Mouse (Mus musculus) fat pad, adult 2 months (tissue): ENCODE measurements at regions not wholly inside any gene's neighbourhood (a gene's known extent, or its start where the extent isn't known, plus 50 kb on each side); places are given as distances from the start of the nearest gene placed in this dataset.

ENCODE experiments used
- DNase-seq: peaks from one replicate; pipeline ENCODE4 v3.0.0-alpha.2; 2011; ENCODE audit warnings: low read depth, low spot score; ENCODE audit errors: extremely low read depth

DNA sequence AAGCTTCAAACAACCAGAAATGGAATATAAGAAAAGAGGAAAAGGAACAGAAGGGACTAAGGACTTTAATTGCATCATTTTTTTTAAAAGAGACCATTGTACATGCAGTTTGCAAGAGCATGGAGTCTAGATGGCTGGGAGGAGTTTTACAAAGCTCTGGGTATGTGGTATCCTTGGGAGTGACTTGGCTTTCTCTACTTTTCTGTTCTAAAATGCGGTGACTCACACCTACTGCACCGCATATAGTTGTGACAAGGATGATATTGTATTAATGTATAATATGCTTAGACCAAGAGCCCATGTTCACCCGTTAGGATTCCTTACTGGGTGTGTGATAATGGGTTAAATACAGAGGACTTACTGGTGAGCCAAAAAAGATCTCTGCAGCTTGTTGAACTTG, 212.5 kb upstream of the Ccdc122 start:
- no peak for DNase-seq

- no peak for DNase-seq
Measured at GRCm38 (mm10) chr14:76822766-76823325, 213.7 kb upstream of the Ccdc122 start.

GRCm38 (mm10) chr14:76821892-76822291, 214.7 kb upstream of the Ccdc122 start:
- no peak for DNase-seq

GRCm38 (mm10) chr14:76821484-76821883, 215.1 kb upstream of the Ccdc122 start:
- no peak for DNase-seq

DNA sequence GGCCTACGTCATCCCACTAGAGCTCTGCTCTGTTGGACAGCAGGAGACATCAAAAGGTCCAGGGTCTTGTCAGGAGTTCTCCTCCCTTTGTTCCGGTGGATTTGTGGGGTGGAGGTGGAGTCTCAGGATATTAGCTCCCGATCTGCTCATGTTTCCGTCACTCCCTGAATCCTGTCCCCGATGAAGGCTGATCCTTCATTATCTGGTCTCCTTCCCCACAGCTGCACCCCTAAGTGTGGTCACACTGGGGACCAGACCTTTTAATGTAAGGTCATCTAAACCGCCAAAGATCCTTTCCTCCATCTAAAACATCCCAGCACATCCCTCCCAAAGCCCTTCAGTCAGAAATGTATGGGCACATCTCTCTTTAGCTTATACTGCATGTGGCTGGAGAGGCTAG, 215.6 kb upstream of the Ccdc122 start:
- DNase-seq = no peak

- DNase-seq = no peak
Measured at GRCm38 (mm10) chr14:76819690-76820089, 216.9 kb upstream of the Ccdc122 start.

DNA sequence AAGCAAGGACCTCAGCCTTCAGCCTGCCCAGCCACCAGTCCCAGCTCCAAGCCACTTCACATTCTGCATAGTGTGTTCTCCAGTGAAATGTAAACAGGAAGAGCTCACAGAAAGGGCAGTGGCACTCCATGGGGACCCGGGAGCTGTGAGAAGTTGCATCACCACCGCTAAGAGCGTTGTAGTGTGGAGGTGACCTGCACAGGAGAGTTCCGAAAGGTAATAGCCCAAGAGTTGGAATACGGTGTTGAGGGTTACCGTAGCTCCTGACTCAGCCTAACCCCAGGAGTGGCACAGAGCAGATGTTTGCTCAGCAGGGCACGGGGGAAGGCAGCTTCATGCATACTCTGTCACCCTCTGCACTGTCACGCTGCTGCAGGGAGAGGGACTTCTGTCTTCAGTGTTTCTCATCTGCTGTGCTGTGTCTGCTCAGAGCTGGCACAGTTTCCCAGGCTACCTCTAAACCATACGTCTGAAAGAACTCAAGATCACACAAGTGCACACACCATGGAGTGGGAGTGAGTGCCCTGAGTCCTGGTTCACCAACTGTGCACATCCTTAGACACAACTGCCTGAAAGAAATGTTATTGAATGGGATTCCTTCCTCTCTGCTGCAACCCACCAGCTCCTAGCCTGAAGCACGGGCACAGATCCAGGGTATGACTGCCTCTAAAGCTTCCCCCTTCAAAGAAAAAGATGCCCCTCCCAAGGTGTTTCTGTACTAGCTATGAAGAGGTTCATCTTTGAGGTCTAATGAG, 218.1 kb upstream of the Ccdc122 start:
- DNase-seq = no peak

- DNase-seq = no peak
Measured at GRCm38 (mm10) chr14:76817189-76817772, 219.3 kb upstream of the Ccdc122 start.

- no peak for DNase-seq
Measured at GRCm38 (mm10) chr14:76816666-76817065, 219.9 kb upstream of the Ccdc122 start.

- no peak for DNase-seq
Measured at GRCm38 (mm10) chr14:76812155-76812875, 224.3 kb upstream of the Ccdc122 start.

DNA sequence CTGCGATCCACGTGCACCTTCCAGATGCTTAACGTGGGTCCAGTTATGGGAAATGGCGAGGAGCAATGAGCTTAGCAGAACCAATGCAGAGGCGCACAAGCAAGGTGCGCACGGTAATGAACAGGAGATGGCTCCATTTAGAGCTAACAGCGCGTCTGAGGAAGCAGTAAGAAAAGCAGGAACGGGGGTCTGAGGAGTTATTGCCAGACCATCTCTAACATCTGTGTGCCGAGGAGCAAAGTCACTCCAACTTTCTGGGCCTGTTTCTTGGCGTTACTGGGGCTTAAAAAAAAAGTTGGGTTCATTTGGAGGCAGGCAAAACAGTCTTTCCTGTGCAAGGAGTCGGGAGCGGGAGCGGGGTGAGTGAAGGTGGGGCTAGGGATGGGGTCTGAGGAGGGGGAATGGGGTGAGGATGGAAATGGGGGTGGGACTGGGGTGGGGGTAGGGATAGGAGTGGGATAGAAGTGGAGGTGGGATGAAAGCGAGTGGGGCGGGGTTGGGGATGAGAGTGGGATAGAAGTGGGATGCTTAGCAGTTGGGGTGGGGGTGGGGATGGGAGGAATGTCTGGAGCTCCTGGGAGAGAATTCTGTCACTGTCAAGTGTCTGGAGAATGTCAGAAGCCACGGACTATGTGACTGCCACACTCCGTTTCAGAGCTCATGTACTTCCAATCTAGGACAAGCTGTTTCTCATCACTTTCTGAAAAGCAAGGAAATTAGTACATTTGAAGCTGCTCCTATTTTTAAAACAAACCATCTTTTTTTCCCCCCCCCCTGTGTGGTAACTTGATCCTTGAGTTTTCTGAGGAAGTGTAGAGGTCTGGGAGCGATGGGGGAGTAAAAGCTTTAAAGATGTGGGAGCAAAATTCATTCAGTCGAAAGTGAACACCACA, 225.6 kb upstream of the Ccdc122 start:
- no peak for DNase-seq

DNA sequence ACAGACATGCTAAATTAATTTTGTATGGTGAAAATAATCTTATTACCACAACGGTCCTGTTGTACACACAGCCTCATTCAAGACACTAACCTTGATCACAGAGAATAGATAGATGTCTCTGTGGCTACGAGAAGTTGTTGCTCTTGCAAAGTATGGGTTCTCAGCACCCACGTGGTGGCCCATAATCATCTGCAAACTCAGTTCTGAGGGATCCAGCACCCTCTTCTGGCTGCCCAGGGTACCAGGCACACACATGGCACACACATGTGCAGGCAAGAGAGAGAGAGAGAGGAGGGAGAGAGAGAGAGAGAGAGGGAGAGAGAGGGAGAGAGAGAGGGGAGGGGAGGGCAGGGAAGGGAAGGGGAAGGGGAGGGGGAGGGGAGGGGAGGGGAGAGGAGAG, 226.5 kb upstream of the Ccdc122 start:
- DNase-seq = no peak

GRCm38 (mm10) chr14:76809411-76809810, 227.2 kb upstream of the Ccdc122 start:
- DNase-seq = no peak

DNA sequence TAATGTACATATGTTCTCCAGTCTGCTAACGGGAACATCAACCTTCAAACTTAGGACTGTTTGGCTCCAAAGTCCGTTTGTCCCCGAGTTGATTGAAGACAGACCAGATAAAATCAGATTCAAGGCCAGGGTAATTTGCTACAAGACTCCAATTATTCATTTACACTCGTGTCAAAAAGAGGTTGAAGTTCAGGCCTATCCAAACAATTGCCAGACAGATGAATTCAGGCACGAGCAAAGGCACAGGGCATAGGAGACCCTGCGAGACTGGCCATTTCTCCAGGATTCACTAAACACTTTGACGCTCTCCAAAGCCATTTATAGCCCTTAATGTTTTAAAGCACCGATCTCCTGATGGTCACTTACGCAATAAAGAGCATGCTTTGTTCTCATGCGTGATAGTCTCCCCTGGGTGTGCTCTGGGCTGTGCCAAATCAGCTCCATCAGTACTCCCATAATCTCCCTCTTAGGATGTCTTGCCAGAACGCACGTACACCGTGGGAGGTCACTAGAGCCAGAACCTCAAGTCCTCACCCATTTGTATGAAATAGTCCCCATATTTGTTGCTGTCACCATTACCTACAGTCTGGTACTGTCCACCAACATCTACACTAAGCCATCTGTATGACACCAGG, 231.3 kb upstream of the Ccdc122 start:
- no peak for DNase-seq

GRCm38 (mm10) chr14:76804447-76805150, 232.0 kb upstream of the Ccdc122 start:
- no peak for DNase-seq

DNA sequence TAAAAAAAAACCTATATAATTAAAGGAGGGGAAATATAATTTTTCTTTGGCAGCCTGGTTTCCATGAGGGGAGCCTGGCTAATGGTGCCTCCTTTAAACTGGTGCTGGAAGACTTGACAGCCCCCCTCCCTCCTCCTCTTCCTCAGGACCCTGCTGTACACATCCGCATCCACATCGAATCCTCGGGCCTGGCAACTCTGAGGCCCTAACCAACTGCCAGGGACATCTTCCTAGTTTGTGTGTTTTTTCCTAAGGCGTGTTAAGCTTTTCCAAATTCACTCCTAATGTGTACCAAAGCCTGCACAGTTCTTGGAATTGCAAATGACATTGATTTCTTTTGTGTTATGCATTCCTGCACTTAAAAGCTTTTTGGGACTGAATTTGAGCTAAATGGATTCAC, 236.4 kb upstream of the Ccdc122 start:
- DNase-seq = no peak

DNA sequence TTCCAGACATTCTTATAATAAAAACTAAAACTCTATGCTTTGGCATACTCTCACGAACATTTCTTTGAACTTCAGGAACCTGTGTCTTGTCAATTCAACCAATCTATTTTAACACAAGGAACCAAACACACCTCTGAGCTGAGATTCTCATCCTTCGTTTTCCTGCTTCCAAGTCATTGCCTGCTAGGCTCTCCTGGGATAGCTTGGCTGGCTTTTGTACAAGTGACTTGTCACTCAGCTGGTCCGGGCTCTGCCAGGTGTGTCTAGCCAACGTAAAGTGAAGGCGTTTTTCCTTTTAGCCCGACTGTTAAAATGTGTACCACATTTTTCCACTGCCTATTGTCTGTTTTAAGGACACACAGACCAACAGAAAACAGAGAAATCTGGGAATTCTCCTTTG, 236.8 kb upstream of the Ccdc122 start:
- DNase-seq = no peak

DNA sequence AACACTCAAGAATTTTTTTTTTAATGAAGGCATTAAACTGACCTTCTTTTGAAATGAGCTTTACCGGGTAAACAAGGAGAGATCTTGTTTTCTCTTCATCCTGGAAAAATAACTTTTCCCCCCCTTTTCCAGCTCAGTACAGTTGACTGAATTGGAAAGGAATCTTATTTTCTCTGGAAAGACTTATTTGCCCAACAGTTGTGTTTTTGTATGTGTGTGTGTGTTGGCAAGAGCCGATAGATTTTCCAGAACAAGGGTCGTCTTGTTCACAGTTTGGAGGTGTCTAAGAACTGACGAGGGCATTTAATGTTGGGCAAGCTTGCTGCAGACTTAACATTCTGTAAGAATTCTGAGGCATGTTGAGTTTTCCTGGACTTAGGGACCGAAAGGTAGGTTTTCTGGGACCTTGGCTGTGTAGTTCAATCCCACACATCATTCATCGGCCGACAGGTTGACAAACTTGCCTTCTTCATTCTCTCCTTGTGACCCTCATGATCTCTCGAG, 237.6 kb upstream of the Ccdc122 start:
- DNase-seq = no peak

DNA sequence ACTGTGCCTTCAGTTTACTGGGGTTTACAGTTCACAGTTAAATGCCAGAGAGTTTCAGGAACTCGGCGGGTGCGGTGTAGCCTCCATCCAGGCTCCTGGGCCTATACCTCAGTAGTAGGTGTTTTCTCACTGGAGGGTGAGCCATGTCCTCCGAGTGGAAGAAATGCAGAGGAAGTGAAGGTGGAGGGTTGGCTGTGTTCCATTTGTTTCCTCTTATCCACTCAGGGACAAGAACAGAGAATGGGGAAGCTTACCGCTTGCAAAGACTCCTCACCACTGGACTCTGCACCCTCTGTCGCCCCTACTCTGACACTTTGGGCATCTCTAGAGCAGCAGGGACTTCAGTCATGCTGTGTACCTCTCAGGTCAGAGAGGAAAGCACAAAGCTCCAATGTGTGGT, 238.1 kb upstream of the Ccdc122 start:
- DNase-seq = no peak

DNA sequence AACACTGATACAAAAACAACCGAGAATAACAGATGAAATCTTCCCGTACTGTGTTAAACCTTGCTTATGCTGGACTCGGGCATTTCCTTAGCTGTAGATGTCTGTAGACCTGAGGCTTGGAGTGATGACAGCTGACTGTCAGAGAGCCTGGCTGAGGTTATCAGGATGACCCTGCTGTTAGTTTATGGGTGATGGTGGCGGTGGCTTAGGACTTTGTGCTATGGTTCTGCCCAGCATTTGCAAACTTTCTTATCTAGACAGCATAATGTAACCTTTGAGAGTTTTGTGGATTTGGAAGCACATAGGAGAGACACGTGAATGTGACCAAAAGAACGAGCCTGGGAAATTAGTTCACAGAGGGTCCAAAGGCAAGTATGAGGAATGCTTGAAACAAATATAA, 239.1 kb upstream of the Ccdc122 start:
- DNase-seq = no peak
